Mouse (Mus musculus) R1 (cell line): ENCODE results near the gene Gm44790.
A peak's percentile ranks its signal among the peaks of the same experiment; 100 is the strongest.

Experiments
- DNase-seq: peaks from one replicate; pipeline ENCODE4 v3.0.0-alpha.2; 2018; ENCODE audit warnings: low read depth, low spot score

Gene Gm44790

GRCm38 (mm10) chr6:86474072-86474471 lies 47.6 kb downstream of the Gm44790 start:
- no peak for DNase-seq

DNA sequence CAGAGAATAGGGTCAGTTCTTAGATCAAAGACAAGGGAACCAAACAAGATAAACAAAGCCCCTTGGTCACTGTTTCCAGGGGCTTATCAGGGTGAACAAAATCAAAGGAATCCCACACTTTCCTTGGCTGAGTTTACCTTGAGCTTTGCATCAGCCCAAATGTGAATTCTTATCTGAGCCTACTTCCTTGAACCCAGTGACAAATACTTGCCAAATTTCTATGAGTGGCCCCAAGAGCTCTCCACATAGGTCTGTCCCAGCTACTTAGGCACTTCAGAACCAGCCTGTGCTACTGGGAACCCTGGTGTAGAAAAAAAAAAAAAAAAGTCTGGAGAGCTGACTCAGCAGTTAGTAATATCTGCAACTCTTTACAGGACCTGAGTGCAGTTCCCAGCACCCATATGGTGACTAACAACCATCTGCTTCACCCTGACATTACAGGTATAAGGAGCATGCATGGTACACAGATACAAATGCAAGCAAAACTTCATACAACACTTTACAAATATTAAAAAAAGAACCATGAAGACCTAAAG lies 48.3 kb downstream of the Gm44790 start:
- DNase-seq = no peak

DNA sequence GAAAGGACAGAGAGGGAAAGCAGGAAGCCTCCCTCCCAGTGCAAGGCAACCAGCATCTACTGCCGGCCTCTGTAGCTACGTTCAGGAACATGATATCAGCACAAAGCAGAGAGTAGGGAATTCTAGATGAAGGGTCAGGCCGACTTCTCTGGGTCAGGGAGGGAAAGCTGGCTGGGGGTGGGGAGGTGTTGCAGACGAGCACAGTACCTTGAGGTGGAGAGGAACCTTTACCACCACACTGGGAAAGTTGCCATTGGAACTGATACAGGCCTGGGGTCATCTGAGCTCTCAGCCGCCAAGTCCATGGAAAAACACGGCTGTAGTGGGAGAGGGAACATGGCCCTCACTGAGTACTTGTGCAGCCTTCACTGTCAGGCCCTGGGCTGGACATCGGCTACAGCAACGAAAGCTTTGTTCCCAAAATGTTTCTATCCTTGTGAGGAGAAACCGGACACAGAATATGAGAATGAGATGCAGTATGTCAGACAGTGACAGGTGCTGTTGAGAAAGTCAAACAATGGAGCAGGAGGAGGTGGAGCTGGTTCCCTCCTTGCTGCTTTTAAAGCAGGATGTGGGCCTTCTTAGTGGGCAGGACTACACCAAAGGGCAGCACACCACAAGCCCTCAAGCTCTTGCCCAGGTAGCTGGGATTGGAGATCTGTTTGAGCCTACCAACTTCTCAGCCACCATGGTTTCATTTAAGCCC lies 49.2 kb downstream of the Gm44790 start:
- DNase-seq = no peak

DNA sequence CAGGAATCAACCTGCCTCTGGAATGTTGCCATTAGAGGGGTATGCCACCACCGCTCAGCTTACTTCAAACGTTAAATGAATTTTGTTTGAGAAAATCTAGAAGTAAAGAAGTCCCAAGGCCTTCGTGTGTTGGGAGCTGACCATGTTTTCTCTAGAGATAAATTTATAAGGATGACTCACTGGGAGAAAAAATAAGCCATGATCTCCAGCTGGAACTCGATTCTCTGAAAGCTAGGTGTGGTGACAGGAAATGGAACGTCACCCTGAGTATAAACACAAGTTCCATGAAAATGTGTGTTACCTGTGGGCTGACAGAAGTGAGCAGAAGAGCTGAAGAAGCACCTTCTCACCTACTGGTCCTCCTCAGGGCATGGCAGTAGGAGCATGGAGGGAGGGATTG lies 50.5 kb downstream of the Gm44790 start:
- no peak for DNase-seq

DNA sequence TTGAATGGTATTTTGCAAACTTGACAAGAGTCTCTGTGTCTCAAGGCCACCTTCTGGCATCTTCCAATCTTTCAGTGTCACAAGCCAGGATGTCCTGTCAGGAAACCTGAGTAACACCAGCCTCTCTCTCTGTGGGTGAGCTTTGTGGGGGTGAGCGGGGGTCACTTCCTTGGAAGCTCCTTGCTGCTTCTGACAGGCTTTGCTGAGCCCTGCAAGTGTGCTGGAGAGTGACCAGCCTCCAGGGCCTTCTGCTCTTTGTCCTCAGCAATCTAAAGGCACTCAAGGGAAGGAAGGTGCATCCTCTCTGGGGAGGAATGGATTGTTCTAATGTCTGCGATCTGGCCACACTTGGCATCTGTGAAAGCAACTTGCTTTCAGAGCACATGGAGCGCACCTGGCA lies 52.9 kb downstream of the Gm44790 start:
- DNase-seq = no peak

GRCm38 (mm10) chr6:86479816-86480188 lies 53.3 kb downstream of the Gm44790 start:
- DNase-seq = no peak

- no peak for DNase-seq
Measured at GRCm38 (mm10) chr6:86480189-86480831, 53.9 kb downstream of the Gm44790 start.

- no peak for DNase-seq
Measured at GRCm38 (mm10) chr6:86481871-86482270, 55.4 kb downstream of the Gm44790 start.

- DNase-seq = no peak
Measured at GRCm38 (mm10) chr6:86485943-86486640, 59.6 kb downstream of the Gm44790 start.

- peak; percentile 95 for DNase-seq
Measured at GRCm38 (mm10) chr6:86487358-86488148, 61.1 kb downstream of the Gm44790 start.

GRCm38 (mm10) chr6:86488149-86488485 lies 61.7 kb downstream of the Gm44790 start:
- DNase-seq = no peak

GRCm38 (mm10) chr6:86489945-86490344 lies 63.5 kb downstream of the Gm44790 start:
- DNase-seq = no peak

- peak; percentile 55 for DNase-seq
Measured at GRCm38 (mm10) chr6:86490413-86490812, 64.0 kb downstream of the Gm44790 start.

GRCm38 (mm10) chr6:86493469-86494263 lies 67.2 kb downstream of the Gm44790 start:
- DNase-seq = no peak

- DNase-seq = peak; percentile 76
Measured at GRCm38 (mm10) chr6:86494767-86495166, 68.3 kb downstream of the Gm44790 start.
